Mouse (Mus musculus): ENCODE measurements around the gene Scly. TPM values are rescaled to one million over a fixed set of nuclear protein-coding genes. Genes with fewer than 3 reads are reported as not detected.

Scly gene
- polyA plus RNA-seq, 1 experiment = 30.2 TPM

GRCm38 (mm10) chr1:91257918-91258317, 40.2 kb upstream of the Scly start:
- H3K27me3 ChIP-seq (ENCODE audit: control insufficient read depth, insufficient read depth, low read length) = no peaks in the 10 kb centered on the region
- peaks cover 3% of the 10 kb centered on the region; the same call in 1 of the 2 replicates for H3K4me1 ChIP-seq (ENCODE audit: control insufficient read depth, insufficient read depth, insufficient read length, low read length)
- peaks cover 6% of the 10 kb centered on the region; the same call in 1 of the 2 replicates for H3K36me3 ChIP-seq (ENCODE audit: control insufficient read depth, insufficient read depth, low read length)
- TF ChIP-seq CTCF (IDR thresholded peaks at IDR 0.05; ENCODE audit: extremely low read depth, insufficient read length, insufficient replicate concordance, low read depth, low read length) (no peak), POLR2A (IDR thresholded peaks at IDR 0.05; ENCODE audit: low read depth, low read length) (no peak)
- H3K27ac ChIP-seq (ENCODE audit: insufficient read depth, low read depth, low read length) = no peak overlapping the region
- no peak overlapping the region for H3K4me3 ChIP-seq (ENCODE audit: low read depth, low read length)

GRCm38 (mm10) chr1:91259794-91260193, 38.3 kb upstream of the Scly start:
- Histone ChIP-seq H3K36me3 (ENCODE audit: control insufficient read depth, insufficient read depth, low read length) (peaks cover 10% of the 10 kb centered on the region), H3K27me3 (ENCODE audit: control insufficient read depth, insufficient read depth, low read length) (no peaks in the 10 kb centered on the region), H3K27ac (ENCODE audit: insufficient read depth, low read depth, low read length) (peak overlapping the region; percentile 44), H3K4me3 (ENCODE audit: low read depth, low read length) (no peak overlapping the region), H3K4me1 (ENCODE audit: control insufficient read depth, insufficient read depth, insufficient read length, low read length) (peaks cover 3% of the 10 kb centered on the region; the same call in 1 of the 2 replicates)
- no peak for TF ChIP-seq POLR2A (IDR thresholded peaks at IDR 0.05; ENCODE audit: low read depth, low read length)
- TF ChIP-seq CTCF (IDR thresholded peaks at IDR 0.05; ENCODE audit: extremely low read depth, insufficient read length, insufficient replicate concordance, low read depth, low read length) = no peak
- WGBS = 60% methylated on average over 5 of the region's 5 CpGs

GRCm38 (mm10) chr1:91262508-91262907, 35.6 kb upstream of the Scly start:
- H3K4me1 ChIP-seq (ENCODE audit: control insufficient read depth, insufficient read depth, insufficient read length, low read length) = peaks cover 3% of the 10 kb centered on the region; the same call in 1 of the 2 replicates
- H3K4me3 ChIP-seq (ENCODE audit: low read depth, low read length) = no peak overlapping the region
- H3K27me3 ChIP-seq (ENCODE audit: control insufficient read depth, insufficient read depth, low read length) = no peaks in the 10 kb centered on the region
- TF ChIP-seq POLR2A (IDR thresholded peaks at IDR 0.05; ENCODE audit: low read depth, low read length) = no peak
- TF ChIP-seq CTCF (IDR thresholded peaks at IDR 0.05; ENCODE audit: extremely low read depth, insufficient read length, insufficient replicate concordance, low read depth, low read length) = no peak
- 91% methylated on average over 7 of the region's 7 CpGs for WGBS
- no peak overlapping the region for H3K27ac ChIP-seq (ENCODE audit: insufficient read depth, low read depth, low read length)
- peaks cover 19% of the 10 kb centered on the region for H3K36me3 ChIP-seq (ENCODE audit: control insufficient read depth, insufficient read depth, low read length)

GRCm38 (mm10) chr1:91272260-91272659, 25.9 kb upstream of the Scly start:
- no peaks in the 10 kb centered on the region for H3K27me3 ChIP-seq (ENCODE audit: control insufficient read depth, insufficient read depth, low read length)
- H3K36me3 ChIP-seq (ENCODE audit: control insufficient read depth, insufficient read depth, low read length) = peaks cover 13% of the 10 kb centered on the region
- no peak for TF ChIP-seq CTCF (IDR thresholded peaks at IDR 0.05; ENCODE audit: extremely low read depth, insufficient read length, insufficient replicate concordance, low read depth, low read length)
- TF ChIP-seq POLR2A (IDR thresholded peaks at IDR 0.05; ENCODE audit: low read depth, low read length) = no peak
- no peak overlapping the region for H3K27ac ChIP-seq (ENCODE audit: insufficient read depth, low read depth, low read length)
- H3K4me3 ChIP-seq (ENCODE audit: low read depth, low read length) = no peak overlapping the region
- WGBS = 93% methylated on average over 2 of the region's 2 CpGs
- H3K4me1 ChIP-seq (ENCODE audit: control insufficient read depth, insufficient read depth, insufficient read length, low read length) = no peaks in the 10 kb centered on the region

- Histone ChIP-seq H3K4me1 (ENCODE audit: control insufficient read depth, insufficient read depth, insufficient read length, low read length) (no peaks in the 10 kb centered on the region), H3K27me3 (ENCODE audit: control insufficient read depth, insufficient read depth, low read length) (no peaks in the 10 kb centered on the region; the same call in 1 of the 2 replicates), H3K4me3 (ENCODE audit: low read depth, low read length) (no peak overlapping the region), H3K36me3 (ENCODE audit: control insufficient read depth, insufficient read depth, low read length) (peaks cover 39% of the 10 kb centered on the region), H3K27ac (ENCODE audit: insufficient read depth, low read depth, low read length) (no peak overlapping the region)
- 96% methylated on average over 4 of the region's 4 CpGs for WGBS
- no peak for TF ChIP-seq POLR2A (IDR thresholded peaks at IDR 0.05; ENCODE audit: low read depth, low read length)
- no peak for TF ChIP-seq CTCF (IDR thresholded peaks at IDR 0.05; ENCODE audit: extremely low read depth, insufficient read length, insufficient replicate concordance, low read depth, low read length)
Measured at GRCm38 (mm10) chr1:91276581-91276980, 21.6 kb upstream of the Scly start.

- Histone ChIP-seq H3K4me3 (ENCODE audit: low read depth, low read length) (no peak overlapping the region), H3K27me3 (ENCODE audit: control insufficient read depth, insufficient read depth, low read length) (no peaks in the 10 kb centered on the region; the same call in 1 of the 2 replicates), H3K4me1 (ENCODE audit: control insufficient read depth, insufficient read depth, insufficient read length, low read length) (no peaks in the 10 kb centered on the region), H3K27ac (ENCODE audit: insufficient read depth, low read depth, low read length) (no peak overlapping the region), H3K36me3 (ENCODE audit: control insufficient read depth, insufficient read depth, low read length) (peaks cover 40% of the 10 kb centered on the region)
- 82% methylated on average over 2 of the region's 2 CpGs for WGBS
- TF ChIP-seq POLR2A (IDR thresholded peaks at IDR 0.05; ENCODE audit: low read depth, low read length) (no peak), CTCF (IDR thresholded peaks at IDR 0.05; ENCODE audit: extremely low read depth, insufficient read length, insufficient replicate concordance, low read depth, low read length) (no peak)
Measured at GRCm38 (mm10) chr1:91277480-91277879, 20.7 kb upstream of the Scly start.

GRCm38 (mm10) chr1:91278410-91279119, 19.6 kb upstream of the Scly start:
- Histone ChIP-seq H3K4me1 (ENCODE audit: control insufficient read depth, insufficient read depth, insufficient read length, low read length) (no peaks in the 10 kb centered on the region), H3K27ac (ENCODE audit: insufficient read depth, low read depth, low read length) (no peak overlapping the region), H3K36me3 (ENCODE audit: control insufficient read depth, insufficient read depth, low read length) (peaks cover 46% of the 10 kb centered on the region), H3K4me3 (ENCODE audit: low read depth, low read length) (no peak overlapping the region), H3K27me3 (ENCODE audit: control insufficient read depth, insufficient read depth, low read length) (no peaks in the 10 kb centered on the region; the same call in 1 of the 2 replicates)
- TF ChIP-seq CTCF (IDR thresholded peaks at IDR 0.05; ENCODE audit: extremely low read depth, insufficient read length, insufficient replicate concordance, low read depth, low read length) = no peak
- no peak for TF ChIP-seq POLR2A (IDR thresholded peaks at IDR 0.05; ENCODE audit: low read depth, low read length)
- 95% methylated on average over 3 of the region's 3 CpGs for WGBS

Measured in small intestine, adult 2 months (tissue).